Mouse (Mus musculus): Measurements from ENCODE around the gene Tmem87a.

Gene Tmem87a

GRCm38 (mm10) chr2:120367416-120368207 is 36.3 kb downstream of the Tmem87a start:
- intact Hi-C loops (cut with DNase I), result no loop called here

- intact Hi-C loops (cut with DNase I), result no loop called here
These were observed 37.4 kb downstream of the Tmem87a start for GRCm38 (mm10) chr2:120366501-120366900.

DNA sequence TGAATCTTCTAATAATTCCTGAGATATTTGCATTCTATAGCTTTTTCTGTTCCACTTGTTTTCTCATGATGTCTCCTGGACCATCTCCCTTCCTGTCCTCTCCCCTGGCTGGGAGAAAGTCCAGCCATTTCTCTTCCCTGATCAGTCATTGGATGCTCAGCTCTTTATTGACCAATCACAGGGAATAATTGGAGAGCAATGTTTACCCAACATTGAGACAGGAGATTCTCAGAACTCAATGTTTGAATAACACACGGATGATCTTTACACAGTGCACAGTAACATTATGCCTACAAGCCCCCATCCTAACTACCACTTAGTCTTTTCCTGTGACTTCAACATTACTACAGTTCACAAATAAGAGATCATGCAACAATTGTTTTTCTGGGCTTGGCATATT is 43.5 kb downstream of the Tmem87a start:
- intact Hi-C loops (cut with DNase I), result no loop called here

DNA sequence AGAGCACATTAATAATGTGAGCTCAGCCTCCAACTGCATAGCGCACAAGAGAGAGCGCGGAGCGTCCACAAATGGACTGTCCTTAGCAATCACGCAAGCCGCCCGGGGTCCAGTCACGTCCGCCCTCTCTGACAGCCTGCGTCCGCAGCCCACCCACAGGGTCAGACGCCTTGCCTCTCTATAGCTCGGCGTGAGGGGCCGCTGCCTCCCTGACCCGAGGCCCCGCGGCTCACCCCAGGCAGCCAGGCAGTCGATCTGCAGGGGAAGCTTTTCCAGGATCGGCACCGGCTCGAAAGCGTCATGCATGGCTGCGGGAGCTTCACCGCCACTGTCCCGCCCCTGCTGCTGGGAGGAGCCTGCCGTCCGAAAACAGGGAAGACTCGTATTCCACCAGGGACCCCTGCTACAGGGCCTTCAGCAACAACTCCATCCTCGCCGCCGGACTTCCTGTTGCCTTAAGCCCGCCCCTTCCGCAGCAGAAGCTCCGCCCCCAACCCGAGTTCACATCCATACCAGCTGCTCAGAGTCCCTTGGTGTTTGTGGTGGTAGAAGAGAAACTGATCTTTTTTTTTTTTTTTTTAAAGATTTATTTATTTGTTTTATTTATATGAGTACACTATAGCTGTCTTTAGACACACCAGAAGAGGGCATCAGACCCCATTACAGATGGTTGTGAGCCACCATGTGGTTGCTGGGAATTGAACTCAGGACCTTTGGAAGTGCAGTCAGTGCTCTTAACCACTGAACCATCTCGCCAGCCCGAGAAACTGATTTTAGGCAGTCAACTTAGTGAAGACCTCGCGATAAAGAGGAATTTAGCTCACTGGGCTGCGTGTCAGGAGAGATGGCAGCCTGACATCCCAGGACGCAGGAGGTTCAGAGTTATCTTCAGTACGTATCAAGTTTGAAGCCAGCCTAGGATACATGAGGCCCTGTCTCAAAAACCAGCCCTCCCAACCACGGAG is 50.9 kb downstream of the Tmem87a start, which contains the start of gene Vps39:
TSS of gene Vps39 (minus strand) at position 456 of the 965 bp plus-strand sequence.
- intact Hi-C loops (cut with DNase I), result no loop called here

DNA sequence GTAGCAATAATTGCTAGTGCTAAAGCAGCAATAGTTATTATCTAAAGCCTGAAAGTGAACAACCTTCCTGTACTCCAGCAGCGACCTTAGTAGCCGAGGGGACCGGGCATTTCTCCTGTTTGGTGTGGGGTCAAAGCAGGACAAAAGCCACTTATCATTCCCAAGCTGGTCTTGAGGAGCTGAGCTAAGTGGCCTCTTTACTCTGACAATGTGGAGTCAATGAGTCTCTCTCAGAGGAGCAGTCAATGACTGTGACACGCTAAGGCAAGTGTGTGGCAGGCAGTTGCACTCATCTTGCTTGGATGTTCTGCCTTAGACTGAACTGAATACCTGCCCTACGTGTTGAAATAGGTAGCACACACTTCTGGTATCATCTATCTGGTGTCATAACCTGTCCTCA is 52.6 kb downstream of the Tmem87a start:
- intact Hi-C loops (cut with DNase I), result no loop called here

DNA sequence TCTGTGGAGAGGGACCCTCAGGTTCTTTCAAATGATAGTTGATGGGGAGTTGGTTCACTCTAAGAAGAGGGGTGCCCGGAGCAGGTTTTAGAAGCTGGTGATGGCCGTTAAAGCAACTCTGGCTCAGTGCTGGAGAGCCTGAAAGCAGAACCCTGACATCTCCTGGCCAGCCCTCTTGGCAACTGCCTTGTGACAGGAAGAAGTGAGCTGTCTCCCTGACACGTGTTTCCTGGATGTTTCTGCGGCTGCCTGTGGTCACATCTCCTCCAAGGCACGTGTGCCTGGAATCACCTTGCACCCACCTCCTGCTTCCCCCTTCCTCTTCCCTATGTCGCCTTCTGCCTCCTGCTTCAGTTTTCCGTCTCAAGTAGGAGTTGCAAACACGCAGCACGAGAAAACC is 55.8 kb downstream of the Tmem87a start:
- intact Hi-C loops (cut with DNase I), result no loop called here

DNA sequence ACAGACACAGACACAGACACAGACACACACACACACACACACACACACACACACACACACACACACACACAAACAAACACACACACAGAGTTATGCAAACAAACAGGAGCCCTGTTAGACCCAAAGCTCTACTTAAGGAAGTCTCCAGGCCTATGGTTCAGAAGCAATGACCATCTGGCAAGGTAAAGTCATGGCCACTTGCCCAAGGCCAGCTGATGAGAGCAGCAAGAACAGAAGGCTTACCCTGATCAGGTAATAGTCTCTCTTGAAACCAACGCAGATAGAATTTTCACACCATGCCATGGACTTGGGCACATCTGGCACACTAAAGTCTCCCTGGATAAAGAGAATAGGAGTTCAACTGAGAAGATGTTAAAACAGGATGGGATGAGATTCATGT is 62.2 kb downstream of the Tmem87a start:
- intact Hi-C loops (cut with DNase I), result no loop called here

- intact Hi-C loops (cut with DNase I), result no loop called here
These were observed 66.0 kb downstream of the Tmem87a start for GRCm38 (mm10) chr2:120337886-120338285.

DNA sequence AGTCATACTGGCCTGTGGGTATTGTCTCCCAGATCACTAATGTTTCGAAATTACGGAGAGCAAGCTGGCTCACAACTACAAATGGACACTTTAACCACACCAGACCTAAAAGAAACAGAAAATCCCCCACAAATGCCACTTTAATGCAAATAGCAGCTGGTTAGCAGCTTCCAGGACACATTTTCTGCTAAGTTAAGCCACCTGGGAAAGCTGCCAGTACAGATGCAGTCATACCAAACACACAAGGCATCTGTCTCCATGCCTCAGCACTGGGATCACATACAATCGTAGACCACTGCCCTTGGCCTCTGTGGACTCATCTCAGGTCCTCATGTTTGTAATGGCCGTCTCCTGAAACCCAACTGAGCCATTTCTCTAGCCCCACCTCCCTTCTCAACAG is 72.3 kb downstream of the Tmem87a start:
- intact Hi-C loops (cut with DNase I), result no loop called here

- intact Hi-C loops (cut with DNase I), result no loop called here
These were observed 88.8 kb downstream of the Tmem87a start for GRCm38 (mm10) chr2:120315077-120315476.

DNA sequence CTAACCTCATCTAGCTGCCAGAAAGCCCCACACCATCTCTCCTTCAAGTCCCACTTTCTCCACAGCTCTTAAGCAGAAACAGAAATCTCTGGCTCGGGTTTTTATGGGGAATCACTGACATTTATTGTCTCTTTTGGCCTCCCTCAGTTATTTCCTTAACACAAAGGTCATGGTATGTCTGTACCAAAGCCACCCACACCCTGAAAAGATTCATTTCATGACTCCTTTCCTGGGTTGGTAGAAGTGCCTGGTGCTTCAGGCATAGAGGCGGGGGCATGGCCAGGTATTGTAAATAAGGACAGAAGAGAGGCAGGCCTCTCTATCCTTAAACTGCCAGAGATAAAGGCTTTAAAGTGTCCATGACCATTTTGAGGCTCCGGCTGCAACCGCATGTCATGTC is 89.4 kb downstream of the Tmem87a start:
- intact Hi-C loops (cut with DNase I), result no loop called here

- intact Hi-C loops (cut with DNase I), result no loop called here
These were observed 89.9 kb downstream of the Tmem87a start, which contains the start of gene Pla2g4f for GRCm38 (mm10) chr2:120313976-120314375. Gene Pla2g4f (minus strand): TSS chr2:120314165.

DNA sequence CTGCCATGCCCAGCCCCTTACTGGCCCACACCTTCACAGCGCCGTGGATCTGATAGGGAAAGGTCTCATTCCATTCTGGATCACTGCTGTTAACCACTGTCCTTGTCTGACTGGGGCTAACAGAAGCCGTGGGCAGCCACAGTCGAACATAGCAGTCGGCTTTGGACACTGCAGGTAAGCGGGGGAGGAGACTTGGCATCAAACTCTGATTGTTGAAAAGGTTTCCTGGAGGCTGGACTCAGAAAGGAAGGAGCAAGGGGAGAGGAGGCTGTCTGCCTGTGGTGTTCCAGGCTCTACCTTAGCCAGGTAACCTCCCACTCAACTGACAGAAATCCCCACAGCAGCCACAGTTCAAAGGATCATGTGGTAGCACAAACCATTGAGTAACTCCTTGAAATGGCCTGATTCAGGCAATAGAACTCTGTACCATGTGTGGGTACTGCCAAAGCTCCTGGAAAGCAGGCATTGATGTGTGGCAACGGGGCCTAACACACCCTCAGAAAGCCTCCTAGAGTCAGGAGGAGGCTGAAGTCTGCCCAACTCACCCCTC is 91.6 kb downstream of the Tmem87a start:
- intact Hi-C loops (cut with DNase I), result no loop called here
